Mouse (Mus musculus): ENCODE measurements around the gene Trpm2. TPM values are rescaled to one million over a fixed set of nuclear protein-coding genes. Genes with fewer than 3 reads are reported as not detected.

Trpm2 gene
- polyA plus RNA-seq, 1 experiment from 2014 or later, result 0.63 TPM

DNA sequence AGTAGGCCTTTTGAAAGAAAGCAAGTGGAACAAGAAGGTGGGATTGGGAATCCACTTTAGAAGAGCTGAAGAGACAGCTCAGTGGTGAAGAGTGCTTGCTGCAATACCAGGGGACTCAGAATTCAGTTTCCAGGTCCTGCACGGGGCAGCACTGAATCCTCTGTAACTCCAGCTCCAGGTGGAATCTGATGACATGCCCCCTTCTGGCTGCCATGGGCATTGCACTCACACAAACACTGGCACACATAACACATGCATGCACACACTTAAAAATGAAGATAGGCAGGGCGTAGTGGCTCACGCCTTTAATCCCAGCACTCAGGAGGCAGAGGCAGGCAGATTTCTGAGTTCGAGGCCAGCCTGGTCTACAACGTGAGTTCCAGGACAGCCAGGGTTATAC is 87.8 kb downstream of the Trpm2 start:
- H3K36me3 ChIP-seq (ENCODE audit: insufficient read depth), result no peaks in the 10 kb centered on the region
- DNase-seq, result no peak
- no peaks in the 10 kb centered on the region for H3K27me3 ChIP-seq (ENCODE audit: insufficient read depth, low read length)
- no peak overlapping the region for H3K4me3 ChIP-seq (ENCODE audit: low read depth, low read length)
- WGBS, result 78% methylated on average over 5 of the region's 5 CpGs
- ATAC-seq (ENCODE audit: insufficient read depth), result no peak
- peak; percentile 37; the same call in 1 of the 2 replicates for TF ChIP-seq CTCF (IDR thresholded peaks at IDR 0.05; ENCODE audit: low read depth)
- H3K4me1 ChIP-seq (ENCODE audit: insufficient read depth), result no peaks in the 10 kb centered on the region
- no peak overlapping the region for H3K9ac ChIP-seq
- no peak overlapping the region for H3K4me2 ChIP-seq
- no peaks in the 10 kb centered on the region for H3K9me3 ChIP-seq (ENCODE audit: low read depth, low read length)
- H3K27ac ChIP-seq (ENCODE audit: low read depth), result no peak overlapping the region

DNA sequence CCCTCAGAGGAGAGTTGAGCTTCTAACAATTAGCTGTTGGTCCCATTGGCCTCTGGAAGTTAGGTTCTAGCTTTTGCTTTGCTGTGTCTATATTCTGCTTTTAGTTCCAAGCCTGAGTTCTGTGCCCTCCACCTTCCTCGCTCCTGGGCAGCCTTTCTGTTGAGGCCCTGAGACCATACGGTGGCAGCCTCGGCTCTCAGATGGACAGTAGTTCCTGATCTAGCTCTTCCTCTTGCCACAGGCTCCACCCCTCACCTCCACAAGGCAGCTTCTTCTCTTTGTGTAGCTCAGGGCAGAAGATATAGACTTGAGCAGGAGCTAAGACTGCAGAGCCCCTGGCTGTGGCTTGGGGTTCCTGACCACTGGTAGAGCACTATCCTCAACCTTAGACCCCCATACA is 90.1 kb downstream of the Trpm2 start:
- 67% methylated on average over 3 of the region's 3 CpGs for WGBS
- Histone ChIP-seq H3K4me3 (ENCODE audit: low read depth, low read length) (no peak overlapping the region), H3K9ac (no peak overlapping the region), H3K4me1 (ENCODE audit: insufficient read depth) (no peaks in the 10 kb centered on the region), H3K9me3 (ENCODE audit: low read depth, low read length) (no peaks in the 10 kb centered on the region), H3K27ac (ENCODE audit: low read depth) (no peak overlapping the region), H3K36me3 (ENCODE audit: insufficient read depth) (no peaks in the 10 kb centered on the region), H3K27me3 (ENCODE audit: insufficient read depth, low read length) (no peaks in the 10 kb centered on the region), H3K4me2 (no peak overlapping the region)
- DNase-seq, result no peak
- no peak for TF ChIP-seq CTCF (IDR thresholded peaks at IDR 0.05; ENCODE audit: low read depth)
- no peak for ATAC-seq (ENCODE audit: insufficient read depth)

DNA sequence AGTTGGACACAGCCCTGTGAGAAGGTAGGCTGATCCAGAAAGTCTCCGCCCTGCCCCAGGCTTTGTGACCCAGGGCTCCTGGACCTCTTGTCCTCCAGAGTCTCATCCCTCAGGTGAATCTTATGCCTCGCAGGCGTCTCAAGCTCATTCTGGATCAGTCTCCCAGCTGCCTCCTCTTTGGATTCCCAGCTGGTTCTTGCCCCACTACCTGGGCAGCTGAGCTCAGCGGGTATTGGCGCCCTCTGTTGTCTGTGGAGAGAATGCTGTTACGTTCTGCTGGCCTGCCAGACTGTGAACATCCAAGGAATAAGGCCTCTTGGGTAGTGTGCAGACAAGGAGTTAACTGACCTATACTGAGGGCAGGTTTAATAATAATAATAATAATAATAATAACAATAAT is 91.4 kb downstream of the Trpm2 start:
- DNase-seq, result peak; percentile 25
- WGBS, result 59% methylated on average over 6 of the region's 6 CpGs
- H3K9me3 ChIP-seq (ENCODE audit: low read depth, low read length), result no peaks in the 10 kb centered on the region

DNA sequence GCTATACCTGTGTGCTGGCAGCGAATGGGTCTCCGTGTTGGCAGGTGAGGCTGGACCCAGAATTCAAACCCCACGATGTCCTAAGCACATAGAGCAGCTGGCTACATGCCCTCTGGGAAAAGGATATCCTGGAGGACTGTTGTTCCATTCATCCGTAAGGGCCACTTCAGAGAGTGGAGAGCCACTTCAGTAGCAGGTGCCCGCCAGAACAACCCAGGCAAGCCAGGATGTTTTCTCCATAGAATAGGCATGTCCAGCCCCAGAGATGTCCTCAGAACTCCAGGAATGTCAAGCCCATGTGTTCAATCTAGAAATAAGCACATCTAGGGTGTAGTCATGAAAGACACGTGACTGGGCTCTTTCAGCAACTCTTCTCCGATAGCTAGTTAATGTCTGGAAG is 100.7 kb downstream of the Trpm2 start:
- no peak overlapping the region for H3K4me3 ChIP-seq (ENCODE audit: low read depth, low read length)
- DNase-seq (peak; percentile 66), ATAC-seq (ENCODE audit: insufficient read depth) (peak; percentile 60)
- 0 out of 2 replicates have a peak, but pooled peaks cover under 1% of the 10 kb centered on the region for H3K4me1 ChIP-seq (ENCODE audit: insufficient read depth)
- H3K9me3 ChIP-seq (ENCODE audit: low read depth, low read length), result no peaks in the 10 kb centered on the region
- H3K27me3 ChIP-seq (ENCODE audit: insufficient read depth, low read length), result no peaks in the 10 kb centered on the region
- WGBS, result 63% methylated on average over 7 of the region's 7 CpGs
- TF ChIP-seq CTCF (IDR thresholded peaks at IDR 0.05; ENCODE audit: low read depth), result no peak
- no peak overlapping the region for H3K9ac ChIP-seq
- no peak overlapping the region for H3K27ac ChIP-seq (ENCODE audit: low read depth)
- no peaks in the 10 kb centered on the region for H3K36me3 ChIP-seq (ENCODE audit: insufficient read depth)
- no peak overlapping the region for H3K4me2 ChIP-seq

More for the DNA sequence above, 91.4 kb downstream of the Trpm2 start:
- no peak for ATAC-seq (ENCODE audit: insufficient read depth)
- no peaks in the 10 kb centered on the region for H3K36me3 ChIP-seq (ENCODE audit: insufficient read depth)
- no peaks in the 10 kb centered on the region for H3K27me3 ChIP-seq (ENCODE audit: insufficient read depth, low read length)
- H3K4me3 ChIP-seq (ENCODE audit: low read depth, low read length), result no peak overlapping the region
- H3K27ac ChIP-seq (ENCODE audit: low read depth), result no peak overlapping the region
- no peaks in the 10 kb centered on the region for H3K4me1 ChIP-seq (ENCODE audit: insufficient read depth)
- no peak overlapping the region for H3K4me2 ChIP-seq
- no peak overlapping the region for H3K9ac ChIP-seq
- peak; percentile 46 for TF ChIP-seq CTCF (IDR thresholded peaks at IDR 0.05; ENCODE audit: low read depth)

DNA sequence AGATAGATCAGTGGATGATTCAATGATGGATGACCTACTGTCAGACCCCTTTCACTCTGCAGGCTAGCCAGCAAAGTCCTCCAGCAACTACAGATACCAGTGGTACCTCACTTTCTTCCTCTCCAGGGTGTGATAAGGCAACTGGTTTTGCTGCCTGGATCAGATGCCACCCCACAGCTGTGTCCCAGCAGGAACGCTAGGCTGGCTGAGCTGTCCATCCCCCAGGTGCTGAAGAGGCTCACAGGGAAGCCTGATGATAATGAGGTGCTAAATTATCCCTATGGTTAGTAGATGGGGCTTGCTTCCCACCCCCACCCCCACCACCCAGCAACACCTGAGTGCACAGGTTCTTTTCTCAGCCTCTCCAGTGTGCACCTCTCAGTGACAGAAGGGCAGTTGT is 102.8 kb downstream of the Trpm2 start:
- Histone ChIP-seq H3K27me3 (ENCODE audit: insufficient read depth, low read length) (no peaks in the 10 kb centered on the region), H3K9me3 (ENCODE audit: low read depth, low read length) (no peaks in the 10 kb centered on the region; the same call in 1 of the 2 replicates), H3K9ac (no peak overlapping the region), H3K27ac (ENCODE audit: low read depth) (no peak overlapping the region), H3K4me3 (ENCODE audit: low read depth, low read length) (no peak overlapping the region), H3K4me1 (ENCODE audit: insufficient read depth) (0 out of 2 replicates have a peak, but pooled peaks cover 2% of the 10 kb centered on the region), H3K4me2 (no peak overlapping the region), H3K36me3 (ENCODE audit: insufficient read depth) (no peaks in the 10 kb centered on the region)
- no peak for TF ChIP-seq CTCF (IDR thresholded peaks at IDR 0.05; ENCODE audit: low read depth)
- no peak for ATAC-seq (ENCODE audit: insufficient read depth)
- 15% methylated on average over 1 of the region's 1 CpGs for WGBS
- peak; percentile 49 for DNase-seq

DNA sequence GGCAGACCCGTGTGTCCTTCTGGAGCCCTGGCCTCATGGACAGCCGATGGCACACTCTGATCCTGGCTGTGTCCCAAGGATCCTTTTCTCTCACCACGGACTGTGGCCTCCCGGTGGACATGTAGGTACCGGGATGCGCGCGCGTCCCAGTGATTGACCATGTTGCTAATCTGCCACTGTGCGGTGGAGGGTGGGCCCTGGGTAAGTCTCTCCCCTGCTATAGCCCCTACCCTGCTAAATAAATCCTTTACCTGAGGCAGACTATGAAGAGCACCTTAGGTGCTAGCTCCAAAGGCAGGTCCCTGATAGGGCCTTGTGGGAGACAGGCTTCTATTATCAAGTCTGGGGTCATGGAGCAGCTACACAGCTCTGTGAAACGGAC is 105.6 kb downstream of the Trpm2 start:
- H3K9me3 ChIP-seq (ENCODE audit: low read depth, low read length), result no peaks in the 10 kb centered on the region; the same call in 1 of the 2 replicates
- ATAC-seq (ENCODE audit: insufficient read depth) (no peak), DNase-seq (no peak)
- WGBS, result 34% methylated on average over 11 of the region's 11 CpGs
- no peaks in the 10 kb centered on the region for H3K27me3 ChIP-seq (ENCODE audit: insufficient read depth, low read length)
- peak overlapping the region; percentile 12; the same call in 1 of the 2 replicates for H3K4me3 ChIP-seq (ENCODE audit: low read depth, low read length)
- 0 out of 2 replicates have a peak, but pooled peaks cover 2% of the 10 kb centered on the region for H3K4me1 ChIP-seq (ENCODE audit: insufficient read depth)
- no peaks in the 10 kb centered on the region for H3K36me3 ChIP-seq (ENCODE audit: insufficient read depth)
- H3K9ac ChIP-seq, result no peak overlapping the region
- TF ChIP-seq CTCF (IDR thresholded peaks at IDR 0.05; ENCODE audit: low read depth), result no peak
- no peak overlapping the region for H3K27ac ChIP-seq (ENCODE audit: low read depth)
- peak overlapping the region; percentile 43 for H3K4me2 ChIP-seq

DNA sequence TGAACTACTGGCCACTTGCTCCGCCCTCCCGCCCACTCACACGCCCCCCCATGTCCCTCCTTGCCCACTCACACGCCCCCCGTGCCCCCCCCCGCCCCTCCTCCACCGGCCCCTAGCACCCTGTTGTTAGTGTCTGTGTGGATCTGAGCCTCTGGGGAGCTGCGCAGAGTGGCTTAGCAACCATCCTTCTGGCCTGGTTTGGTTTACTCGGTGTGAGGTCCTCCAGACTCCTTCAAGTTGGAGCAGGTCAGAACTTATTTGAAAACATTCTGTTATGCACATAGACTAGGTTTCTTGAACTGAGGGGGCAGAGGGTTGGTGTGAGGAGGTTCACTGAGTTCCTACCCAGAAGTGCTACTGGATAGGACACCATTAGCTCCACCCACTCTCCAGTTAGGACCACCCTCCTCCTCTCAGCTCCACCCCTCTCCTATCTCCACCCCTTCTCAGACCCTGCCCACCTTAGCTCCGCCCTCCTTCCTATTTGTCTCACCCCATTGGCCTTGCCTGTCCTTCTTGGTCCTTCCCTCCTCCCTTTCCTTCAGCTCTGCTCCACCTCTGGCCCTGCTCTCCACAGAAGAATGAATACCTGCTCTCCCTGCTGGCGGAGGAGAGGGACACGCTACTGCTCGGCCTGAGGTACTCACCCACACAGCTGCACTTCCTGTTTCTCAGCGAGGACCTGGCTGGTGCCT is 106.1 kb downstream of the Trpm2 start:
- no peak for TF ChIP-seq CTCF (IDR thresholded peaks at IDR 0.05; ENCODE audit: low read depth)
- WGBS, result 26% methylated on average over 14 of the region's 14 CpGs
- no peak overlapping the region for H3K9ac ChIP-seq
- no peaks in the 10 kb centered on the region; the same call in 1 of the 2 replicates for H3K9me3 ChIP-seq (ENCODE audit: low read depth, low read length)
- peak overlapping the region; percentile 12; the same call in 1 of the 2 replicates for H3K4me3 ChIP-seq (ENCODE audit: low read depth, low read length)
- peak overlapping the region; percentile 43 for H3K4me2 ChIP-seq
- ATAC-seq (ENCODE audit: insufficient read depth) (peak; percentile 82), DNase-seq (peak; percentile 50)
- no peak overlapping the region for H3K27ac ChIP-seq (ENCODE audit: low read depth)
- H3K27me3 ChIP-seq (ENCODE audit: insufficient read depth, low read length), result no peaks in the 10 kb centered on the region
- H3K4me1 ChIP-seq (ENCODE audit: insufficient read depth), result 0 out of 2 replicates have a peak, but pooled peaks cover 2% of the 10 kb centered on the region
- H3K36me3 ChIP-seq (ENCODE audit: insufficient read depth), result no peaks in the 10 kb centered on the region
